Mouse (Mus musculus): ENCODE measurements at regions not wholly inside any gene's neighbourhood (a gene's known extent, or its start where the extent isn't known, plus 50 kb on each side); places are given as distances from the start of the nearest gene placed in this dataset.

- H3K4me2 ChIP-seq (ENCODE audit: low read depth) = no peak overlapping the region
- no peaks in the 10 kb centered on the region for H3K79me2 ChIP-seq (ENCODE audit: control insufficient read depth, insufficient read depth)
- H3ac ChIP-seq (ENCODE audit: control insufficient read depth, insufficient read length) = no peak overlapping the region
- no peak overlapping the region for H3K4me3 ChIP-seq
- no peaks in the 10 kb centered on the region for H3K27me3 ChIP-seq (ENCODE audit: control insufficient read depth, insufficient read depth, insufficient read length)
- TF ChIP-seq POLR2AphosphoS2 (IDR thresholded peaks at IDR 0.05; ENCODE audit: insufficient read length, low read depth) = no peak
- no peak for TF ChIP-seq TCF3 (IDR thresholded peaks at IDR 0.05; ENCODE audit: insufficient read length, low read depth)
- TF ChIP-seq MAX (IDR thresholded peaks at IDR 0.05; ENCODE audit: low read depth) = no peak
- no peak for TF ChIP-seq SRF (IDR thresholded peaks at IDR 0.05; ENCODE audit: control insufficient read depth, insufficient read length, low read depth)
- TF ChIP-seq CEBPB (IDR thresholded peaks at IDR 0.05; ENCODE audit: insufficient read depth, poor library complexity, severe bottlenecking) = no peak
- no peak for TF ChIP-seq E2F4 (IDR thresholded peaks at IDR 0.05; ENCODE audit: insufficient read depth)
- no peak for TF ChIP-seq POLR2A (IDR thresholded peaks at IDR 0.05; ENCODE audit: insufficient read length, low read depth)
- no peak for TF ChIP-seq TCF12 (IDR thresholded peaks at IDR 0.05; ENCODE audit: insufficient read depth, poor library complexity, severe bottlenecking)
- TF ChIP-seq MYOG (IDR thresholded peaks at IDR 0.05; ENCODE audit: control insufficient read depth in 1 of 3, insufficient read depth in 1 of 3, insufficient read length in 2 of 3, low read depth in 2 of 3) = no peak
- TF ChIP-seq REST (IDR thresholded peaks at IDR 0.05; ENCODE audit: insufficient read depth, insufficient read length) = no peak
- TF ChIP-seq MYOD1 (IDR thresholded peaks at IDR 0.05; ENCODE audit: control insufficient read depth in 1 of 3, insufficient read length in 2 of 3, low read depth in 2 of 3) = no peak
- TF ChIP-seq USF1 (IDR thresholded peaks at IDR 0.05; ENCODE audit: low read depth) = no peak
- H3K36me3 ChIP-seq (ENCODE audit: control insufficient read depth, insufficient read depth) = no peaks in the 10 kb centered on the region
Measured at GRCm38 (mm10) chr8:18210067-18210466, 768.0 kb downstream of the Defb40 start.

DNA sequence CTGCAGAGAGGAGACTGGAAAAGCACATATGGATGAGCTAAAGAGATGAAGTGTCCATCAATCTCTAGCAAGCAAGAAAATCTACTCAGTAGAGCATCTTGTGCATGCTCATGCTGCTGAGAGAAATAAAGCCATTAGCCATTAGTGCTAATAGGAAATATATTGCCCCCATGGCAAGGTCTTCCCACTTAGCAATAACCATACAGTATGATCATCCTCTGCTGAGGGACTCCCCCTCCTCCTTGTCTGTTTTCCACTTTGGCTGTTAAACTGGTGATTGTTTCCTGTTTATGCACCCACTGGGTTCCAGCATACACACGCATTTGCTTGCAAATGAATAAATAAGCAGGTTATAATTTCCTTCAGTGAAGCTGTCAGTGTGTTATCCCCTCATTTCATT, 769.4 kb downstream of the Defb40 start:
- Histone ChIP-seq H3K27me3 (ENCODE audit: control insufficient read depth, insufficient read depth, insufficient read length) (no peaks in the 10 kb centered on the region), H3ac (ENCODE audit: control insufficient read depth, insufficient read length) (no peak overlapping the region), H3K4me2 (ENCODE audit: low read depth) (no peak overlapping the region), H3K36me3 (ENCODE audit: control insufficient read depth, insufficient read depth) (no peaks in the 10 kb centered on the region), H3K4me3 (no peak overlapping the region), H3K79me2 (ENCODE audit: control insufficient read depth, insufficient read depth) (no peaks in the 10 kb centered on the region)
- TF ChIP-seq POLR2A (IDR thresholded peaks at IDR 0.05; ENCODE audit: insufficient read length, low read depth) (no peak), MYOG (IDR thresholded peaks at IDR 0.05; ENCODE audit: control insufficient read depth in 1 of 3, insufficient read depth in 1 of 3, insufficient read length in 2 of 3, low read depth in 2 of 3) (no peak), USF1 (IDR thresholded peaks at IDR 0.05; ENCODE audit: low read depth) (no peak), TCF3 (IDR thresholded peaks at IDR 0.05; ENCODE audit: insufficient read length, low read depth) (no peak)

DNA sequence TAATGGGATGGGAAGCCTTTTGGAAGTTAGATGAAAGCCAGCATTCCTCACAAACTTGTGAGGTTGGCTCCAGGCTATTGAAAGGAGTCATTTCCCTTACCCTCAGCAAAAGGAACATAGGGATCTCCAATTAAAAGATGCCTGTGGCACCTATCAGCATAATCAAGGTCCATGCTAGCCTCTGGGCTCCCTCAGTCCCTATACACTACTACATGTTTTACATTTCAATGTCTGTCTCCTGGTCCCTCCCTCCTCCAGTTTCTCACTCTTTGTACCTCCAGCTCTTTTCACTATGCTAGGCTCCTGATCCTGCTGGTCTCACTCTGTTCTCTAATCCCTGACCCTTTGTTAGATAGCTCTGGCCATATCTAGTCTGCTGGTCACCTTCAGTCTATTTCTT, 790.6 kb downstream of the Defb40 start:
- TF ChIP-seq TCF12 (IDR thresholded peaks at IDR 0.05; ENCODE audit: insufficient read depth, poor library complexity, severe bottlenecking) (no peak), MYOD1 (IDR thresholded peaks at IDR 0.05; ENCODE audit: control insufficient read depth in 1 of 3, insufficient read length in 2 of 3, low read depth in 2 of 3) (no peak), POLR2AphosphoS2 (IDR thresholded peaks at IDR 0.05; ENCODE audit: insufficient read length, low read depth) (no peak), USF1 (IDR thresholded peaks at IDR 0.05; ENCODE audit: low read depth) (no peak), POLR2A (IDR thresholded peaks at IDR 0.05; ENCODE audit: insufficient read length, low read depth) (no peak), MAX (IDR thresholded peaks at IDR 0.05; ENCODE audit: low read depth) (no peak), SRF (IDR thresholded peaks at IDR 0.05; ENCODE audit: control insufficient read depth, insufficient read length, low read depth) (no peak), MYOG (IDR thresholded peaks at IDR 0.05; ENCODE audit: control insufficient read depth in 1 of 3, insufficient read depth in 1 of 3, insufficient read length in 2 of 3, low read depth in 2 of 3) (no peak), E2F4 (IDR thresholded peaks at IDR 0.05; ENCODE audit: insufficient read depth) (no peak), REST (IDR thresholded peaks at IDR 0.05; ENCODE audit: insufficient read depth, insufficient read length) (no peak), CEBPB (IDR thresholded peaks at IDR 0.05; ENCODE audit: insufficient read depth, poor library complexity, severe bottlenecking) (no peak)
- Histone ChIP-seq H3ac (ENCODE audit: control insufficient read depth, insufficient read length) (no peak overlapping the region), H3K36me3 (ENCODE audit: control insufficient read depth, insufficient read depth) (no peaks in the 10 kb centered on the region), H3K79me2 (ENCODE audit: control insufficient read depth, insufficient read depth) (no peaks in the 10 kb centered on the region), H3K4me3 (no peak overlapping the region), H3K27me3 (ENCODE audit: control insufficient read depth, insufficient read depth, insufficient read length) (no peaks in the 10 kb centered on the region), H3K4me2 (ENCODE audit: low read depth) (no peak overlapping the region)

DNA sequence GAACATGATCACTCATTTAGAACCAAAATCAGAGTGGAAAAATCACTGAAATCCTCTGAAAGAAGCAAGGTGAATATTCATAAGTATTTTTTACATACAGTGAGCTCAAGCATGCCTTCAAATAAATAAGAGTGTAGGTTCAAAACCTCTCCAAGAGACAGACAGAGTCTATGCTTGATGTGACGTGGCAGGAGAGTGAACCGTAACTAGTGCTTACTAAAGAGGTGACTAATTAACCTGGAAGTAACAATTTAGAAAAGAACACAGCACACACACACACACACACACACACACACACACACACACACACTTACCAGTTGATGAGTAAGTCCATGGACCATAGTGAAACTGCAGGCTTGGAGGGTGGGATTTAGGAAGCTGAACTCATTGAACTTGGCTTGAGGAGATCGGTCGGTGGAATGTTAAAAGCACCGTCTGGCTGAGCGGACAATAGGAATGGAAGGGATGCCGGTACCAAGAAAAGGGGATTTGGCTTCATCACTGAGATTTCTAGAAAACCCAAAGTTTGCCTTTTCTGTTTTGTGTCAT, 802.4 kb downstream of the Defb40 start:
- Histone ChIP-seq H3K79me2 (ENCODE audit: control insufficient read depth, insufficient read depth) (no peaks in the 10 kb centered on the region), H3K4me2 (ENCODE audit: low read depth) (no peak overlapping the region), H3K36me3 (ENCODE audit: control insufficient read depth, insufficient read depth) (no peaks in the 10 kb centered on the region), H3ac (ENCODE audit: control insufficient read depth, insufficient read length) (no peak overlapping the region), H3K27me3 (ENCODE audit: control insufficient read depth, insufficient read depth, insufficient read length) (no peaks in the 10 kb centered on the region), H3K4me3 (no peak overlapping the region)
- TF ChIP-seq POLR2A (IDR thresholded peaks at IDR 0.05; ENCODE audit: insufficient read length, low read depth) (no peak), MYOD1 (IDR thresholded peaks at IDR 0.05; ENCODE audit: control insufficient read depth in 1 of 3, insufficient read length in 2 of 3, low read depth in 2 of 3) (no peak), TCF12 (IDR thresholded peaks at IDR 0.05; ENCODE audit: insufficient read depth, poor library complexity, severe bottlenecking) (no peak), MAX (IDR thresholded peaks at IDR 0.05; ENCODE audit: low read depth) (no peak), USF1 (IDR thresholded peaks at IDR 0.05; ENCODE audit: low read depth) (no peak), POLR2AphosphoS2 (IDR thresholded peaks at IDR 0.05; ENCODE audit: insufficient read length, low read depth) (no peak), REST (IDR thresholded peaks at IDR 0.05; ENCODE audit: insufficient read depth, insufficient read length) (no peak), MYOG (IDR thresholded peaks at IDR 0.05; ENCODE audit: control insufficient read depth in 1 of 3, insufficient read depth in 1 of 3, insufficient read length in 2 of 3, low read depth in 2 of 3) (no peak), E2F4 (IDR thresholded peaks at IDR 0.05; ENCODE audit: insufficient read depth) (no peak), TCF3 (IDR thresholded peaks at IDR 0.05; ENCODE audit: insufficient read length, low read depth) (no peak), CEBPB (IDR thresholded peaks at IDR 0.05; ENCODE audit: insufficient read depth, poor library complexity, severe bottlenecking) (no peak), SRF (IDR thresholded peaks at IDR 0.05; ENCODE audit: control insufficient read depth, insufficient read length, low read depth) (no peak)

DNA sequence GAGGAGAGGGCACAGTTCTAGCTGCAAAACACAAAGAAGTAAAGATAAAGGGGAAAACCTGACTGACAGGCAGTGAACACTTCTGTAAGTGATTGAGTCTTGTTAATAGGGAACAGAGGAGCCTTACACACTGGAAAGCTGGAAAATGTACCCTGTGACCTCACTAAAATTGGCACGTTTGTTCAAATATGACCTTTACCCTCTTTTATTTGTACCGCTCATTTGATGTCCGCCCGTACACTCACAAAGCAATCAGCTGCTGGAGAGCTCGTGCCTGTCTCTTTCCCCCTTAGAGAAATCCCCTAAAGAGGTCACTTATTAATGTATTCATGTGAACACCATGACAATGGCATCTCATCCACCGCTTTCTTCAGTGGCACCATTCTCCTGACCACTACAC, 819.4 kb downstream of the Defb40 start:
- no peak overlapping the region for H3ac ChIP-seq (ENCODE audit: control insufficient read depth, insufficient read length)
- H3K4me3 ChIP-seq = no peak overlapping the region
- TF ChIP-seq MYOG (IDR thresholded peaks at IDR 0.05; ENCODE audit: control insufficient read depth in 1 of 3, insufficient read depth in 1 of 3, insufficient read length in 2 of 3, low read depth in 2 of 3) (no peak), E2F4 (IDR thresholded peaks at IDR 0.05; ENCODE audit: insufficient read depth) (no peak), SRF (IDR thresholded peaks at IDR 0.05; ENCODE audit: control insufficient read depth, insufficient read length, low read depth) (no peak), POLR2AphosphoS2 (IDR thresholded peaks at IDR 0.05; ENCODE audit: insufficient read length, low read depth) (no peak), REST (IDR thresholded peaks at IDR 0.05; ENCODE audit: insufficient read depth, insufficient read length) (no peak), MAX (IDR thresholded peaks at IDR 0.05; ENCODE audit: low read depth) (no peak), TCF3 (IDR thresholded peaks at IDR 0.05; ENCODE audit: insufficient read length, low read depth) (no peak), CEBPB (IDR thresholded peaks at IDR 0.05; ENCODE audit: insufficient read depth, poor library complexity, severe bottlenecking) (no peak), TCF12 (IDR thresholded peaks at IDR 0.05; ENCODE audit: insufficient read depth, poor library complexity, severe bottlenecking) (no peak)
- H3K79me2 ChIP-seq (ENCODE audit: control insufficient read depth, insufficient read depth) = no peaks in the 10 kb centered on the region
- H3K36me3 ChIP-seq (ENCODE audit: control insufficient read depth, insufficient read depth) = no peaks in the 10 kb centered on the region
- H3K27me3 ChIP-seq (ENCODE audit: control insufficient read depth, insufficient read depth, insufficient read length) = no peaks in the 10 kb centered on the region
- no peak overlapping the region for H3K4me2 ChIP-seq (ENCODE audit: low read depth)
